Mouse (Mus musculus): ENCODE data around the gene Hoxa5. TPM values are rescaled to one million over a fixed set of nuclear protein-coding genes. Genes with fewer than 3 reads are reported as not detected.

Hoxa5 gene
- total and polyA plus RNA-seq, 3 experiments, result 0.83 to 4.1 (median 1.5) TPM

- H3K4me3 ChIP-seq (replicated peaks in 1 of 3; ENCODE audit: low read depth in 2 of 3, low read length in 2 of 3, poor library complexity in 1 of 3), result no peak overlapping the region
- dilution Hi-C loops (cut with MboI; ENCODE audit: extremely low pct_ligation_motif_present, extremely low pct_unique_long_range_greater_than_20kb, low sequenced_read_pairs), result no loop called here
- TF ChIP-seq TBP (conservative IDR thresholded peaks at IDR 0.05; ENCODE audit: low read depth, low read length) (no peak), NRF1 (IDR thresholded peaks at IDR 0.05; ENCODE audit: low read depth, low read length) (no peak), NELFE (IDR thresholded peaks at IDR 0.05; ENCODE audit: low read depth, low read length) (no peak), E2F4 (IDR thresholded peaks at IDR 0.05; ENCODE audit: insufficient replicate concordance, low read depth, low read length) (no peak), ETS1 (conservative IDR thresholded peaks at IDR 0.05; ENCODE audit: low read depth, low read length) (no peak)
Observed at GRCm38 (mm10) chr6:52217895-52218642, 13.7 kb upstream of the Hoxa5 start.

DNA sequence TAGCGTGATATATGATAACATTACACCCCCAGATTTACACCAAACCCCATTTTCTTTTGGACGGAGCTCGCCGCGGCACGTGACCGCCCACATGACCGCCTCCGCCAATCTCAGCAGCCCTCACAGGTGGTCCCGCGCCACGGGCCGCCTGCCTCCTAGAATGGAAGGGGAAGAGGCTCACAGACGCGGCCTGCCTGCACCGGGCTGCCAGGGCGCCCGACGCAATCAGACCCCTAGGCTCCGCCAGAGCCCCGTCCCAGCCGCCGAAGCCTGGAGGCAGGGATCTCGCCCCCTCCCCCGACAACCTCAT, 13.0 kb upstream of the Hoxa5 start:
- Histone ChIP-seq H3K9ac (ENCODE audit: insufficient read depth, low read depth) (no peak overlapping the region), H3K4me3 (replicated peaks in 1 of 3; ENCODE audit: low read depth in 2 of 3, low read length in 2 of 3, poor library complexity in 1 of 3) (no peak overlapping the region), H3K4me1 (ENCODE audit: control insufficient read depth in 1 of 2, insufficient read depth in 2 of 2) (peaks cover 2 to 16% of the 10 kb centered on the region in 2 experiments; a peak in 2 of 4 replicates), H3K4me2 (ENCODE audit: insufficient read depth, low read depth, poor library complexity, severe bottlenecking) (no peak overlapping the region), H3K27ac (ENCODE audit: insufficient read depth, low read depth) (no peak overlapping the region), H3K9me3 (replicated peaks; ENCODE audit: low read length) (peaks cover 22% of the 10 kb centered on the region), H3K27me3 (replicated peaks) (no peaks in the 10 kb centered on the region), H3K79me2 (replicated peaks; ENCODE audit: control insufficient read depth, extremely low read depth, insufficient read depth, poor library complexity, severe bottlenecking) (no peaks in the 10 kb centered on the region), H3K36me3 (replicated peaks in 1 of 2; ENCODE audit: control insufficient read depth in 1 of 2, insufficient read depth in 1 of 2, low read length in 1 of 2) (no peaks in the 10 kb centered on the region)
- in situ Hi-C loops (cut with MboI; ENCODE audit: low pct_ligation_motif_present, low pct_unique_long_range_greater_than_20kb, low sequenced_read_pairs), result loop anchor here (10.0 to 25.0 kb wide), 2 partner anchors 205 to 353 kb away; partner anchors contain the start of gene Skap2
- DNase-seq (ENCODE audit: extremely low read depth), result no peak
- no peak for TF ChIP-seq RAD21 (IDR thresholded peaks at IDR 0.05; ENCODE audit: low read depth, low read length)
- no peak for TF ChIP-seq HCFC1 (IDR thresholded peaks at IDR 0.05; ENCODE audit: low read depth, low read length)
- TF ChIP-seq MXI1 (IDR thresholded peaks at IDR 0.05; ENCODE audit: low read depth, low read length), result no peak
- no peak for TF ChIP-seq E2F4 (IDR thresholded peaks at IDR 0.05; ENCODE audit: insufficient replicate concordance, low read depth, low read length)
- TF ChIP-seq ZC3H11A (IDR thresholded peaks at IDR 0.05; ENCODE audit: low read depth, low read length), result no peak
- TF ChIP-seq USF2 (conservative IDR thresholded peaks at IDR 0.05; ENCODE audit: low read depth, low read length), result no peak
- TF ChIP-seq NRF1 (IDR thresholded peaks at IDR 0.05; ENCODE audit: low read depth, low read length), result no peak
- no peak for TF ChIP-seq IRF4 (IDR thresholded peaks at IDR 0.05; ENCODE audit: low read depth, low read length)
- TF ChIP-seq ZNF384 (IDR thresholded peaks at IDR 0.05; ENCODE audit: low read depth, low read length), result no peak
- no peak for TF ChIP-seq UBTF (IDR thresholded peaks at IDR 0.05; ENCODE audit: low read depth, low read length)
- TF ChIP-seq POLR2A (IDR thresholded peaks at IDR 0.05; ENCODE audit: low read depth, low read length), result no peak
- no peak for TF ChIP-seq ELF1 (IDR thresholded peaks at IDR 0.05; ENCODE audit: low read depth, low read length)
- TF ChIP-seq SMC3 (IDR thresholded peaks at IDR 0.05; ENCODE audit: low read depth, low read length), result no peak
- TF ChIP-seq MAZ (IDR thresholded peaks at IDR 0.05; ENCODE audit: low read depth, low read length), result no peak
- no peak for TF ChIP-seq ETS1 (conservative IDR thresholded peaks at IDR 0.05; ENCODE audit: low read depth, low read length)
- TF ChIP-seq MAX (IDR thresholded peaks at IDR 0.05; ENCODE audit: low read length), result no peak
- no peak for TF ChIP-seq EP300 (IDR thresholded peaks at IDR 0.05; ENCODE audit: low read length)
- no peak for TF ChIP-seq CHD2 (IDR thresholded peaks at IDR 0.05; ENCODE audit: low read length)
- no peak for TF ChIP-seq BHLHE40 (IDR thresholded peaks at IDR 0.05; ENCODE audit: low read depth, low read length)
- dilution Hi-C loops (cut with MboI; ENCODE audit: extremely low pct_ligation_motif_present, extremely low pct_unique_long_range_greater_than_20kb, low sequenced_read_pairs), result no loop called here

More at GRCm38 (mm10) chr6:52217895-52218642, 13.7 kb upstream of the Hoxa5 start:
- H3K27me3 ChIP-seq (replicated peaks), result no peaks in the 10 kb centered on the region
- in situ Hi-C loops (cut with MboI; ENCODE audit: low pct_ligation_motif_present, low pct_unique_long_range_greater_than_20kb, low sequenced_read_pairs), result loop anchor here (10.0 to 25.0 kb wide), 2 partner anchors 206 to 353 kb away; partner anchors contain the start of gene Skap2
- H3K9me3 ChIP-seq (replicated peaks; ENCODE audit: low read length), result peaks cover 20% of the 10 kb centered on the region
- H3K9ac ChIP-seq (ENCODE audit: insufficient read depth, low read depth), result no peak overlapping the region
- H3K27ac ChIP-seq (ENCODE audit: insufficient read depth, low read depth), result no peak overlapping the region
- no peak for DNase-seq (ENCODE audit: extremely low read depth)
- H3K79me2 ChIP-seq (replicated peaks; ENCODE audit: control insufficient read depth, extremely low read depth, insufficient read depth, poor library complexity, severe bottlenecking), result no peaks in the 10 kb centered on the region
- no peaks in the 10 kb centered on the region for H3K36me3 ChIP-seq (replicated peaks in 1 of 2; ENCODE audit: control insufficient read depth in 1 of 2, insufficient read depth in 1 of 2, low read length in 1 of 2)
- no peak overlapping the region for H3K4me2 ChIP-seq (ENCODE audit: insufficient read depth, low read depth, poor library complexity, severe bottlenecking)
- peaks cover 2 to 13% of the 10 kb centered on the region in 2 experiments; a peak in 2 of 4 replicates for H3K4me1 ChIP-seq (ENCODE audit: control insufficient read depth in 1 of 2, insufficient read depth in 2 of 2)
